Mouse (Mus musculus) neural tube, embryonic 14.5 days (tissue): ENCODE data around the gene Cobl. TPM values are rescaled to one million over a fixed set of nuclear protein-coding genes. Genes with fewer than 3 reads are reported as not detected.

Source experiments
- ATAC-seq: fragments of 200-750 bp; cut with Nextera tagmentation; 2 replicates; pipeline ENCODE4 v1.8.0; 2017; ENCODE audit warnings: low read depth, mild to moderate bottlenecking, moderate TSS enrichment, moderate library complexity
- H3K27ac ChIP-seq: fragments of 300-500 bp; sonication (generic); 2 replicates; pipeline ENCODE4 v1.5.1; 2014; ENCODE audit warnings: low read depth, mild to moderate bottlenecking, control low read depth, low read length, moderate library complexity, mixed read lengths
- H3K27me3 ChIP-seq: fragments of 300-500 bp; sonication (generic); 2 replicates; pipeline ENCODE4 v1.6.1; 2014; ENCODE audit warnings: low read length; ENCODE audit not compliant: control insufficient read depth, insufficient read depth
- H3K36me3 ChIP-seq: fragments of 300-500 bp; sonication (generic); 2 replicates; pipeline ENCODE4 v1.6.1; 2014; ENCODE audit warnings: low read length, mixed read lengths; ENCODE audit not compliant: control insufficient read depth, insufficient read depth
- H3K4me1 ChIP-seq: fragments of 300-500 bp; sonication (generic); 2 replicates; pipeline ENCODE4 v1.6.1; 2014; ENCODE audit warnings: low read length; ENCODE audit not compliant: control insufficient read depth, insufficient read depth
- H3K4me2 ChIP-seq: fragments of 300-500 bp; sonication (generic); 2 replicates; pipeline ENCODE4 v1.6.1; 2014; ENCODE audit warnings: mild to moderate bottlenecking, low read depth, low read length, control low read depth
- H3K4me3 ChIP-seq: fragments of 300-500 bp; sonication (generic); 2 replicates; pipeline ENCODE4 v1.5.1; 2014; ENCODE audit warnings: low read depth, low read length, control low read depth, mixed read lengths
- H3K9ac ChIP-seq: fragments of 300-500 bp; sonication (generic); replicated peaks from 2 replicates; pipeline ENCODE4 v1.6.1; 2014; ENCODE audit warnings: low read depth, mild to moderate bottlenecking, control low read depth, low read length, mixed read lengths
- H3K9me3 ChIP-seq: fragments of 300-500 bp; sonication (generic); 2 replicates; pipeline ENCODE4 v1.6.1; 2016; ENCODE audit warnings: low read length; ENCODE audit not compliant: control insufficient read depth
- WGBS: fragments of 180-500 bp; shearing (Covaris S2); extraction: QIAGEN DNeasy Blood & Tissue Kit; methylation state at CpG from one replicate; pipeline ENCODE4 v1.1.7; 2014; 5-methylcytosine and 5-hydroxymethylcytosine counted together
- polyA plus RNA-seq: library from polyadenylated mRNA; unstranded; fragments of >200 nt; fragmentation: Nextera tagmentation; extraction: Ambion mirVana; gene quantifications from 2 replicates; pipeline ENCODE4 v1.2.1, GENCODE M21; 2014

Gene Cobl
- polyA plus RNA-seq, 1 experiment from 2014 or later: 16.3 TPM

DNA sequence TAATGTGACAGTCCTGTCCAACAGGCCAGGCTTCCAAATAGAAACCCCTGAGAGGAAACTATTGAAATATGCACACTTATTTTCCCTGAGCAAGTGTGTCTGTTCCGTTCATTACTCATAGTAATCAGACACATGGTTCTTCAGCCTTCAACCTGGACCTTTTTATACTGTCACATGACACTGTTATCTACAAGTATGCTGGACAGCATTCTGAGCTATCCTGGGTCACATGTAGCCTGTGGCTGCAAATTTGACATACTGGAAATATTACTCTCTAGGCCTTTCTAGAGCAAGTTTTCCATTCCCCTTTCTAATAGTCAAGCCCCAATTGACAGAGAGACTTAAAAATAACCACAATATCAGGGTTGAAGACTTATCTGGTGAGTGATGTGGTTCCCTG is 247.9 kb downstream of the Cobl start:
- no peaks in the 10 kb centered on the region for H3K27me3 ChIP-seq
- no peak overlapping the region for H3K9ac ChIP-seq
- no peaks in the 10 kb centered on the region for H3K36me3 ChIP-seq
- ATAC-seq: no peak
- no peaks in the 10 kb centered on the region for H3K9me3 ChIP-seq
- H3K4me1 ChIP-seq: no peaks in the 10 kb centered on the region
- H3K4me2 ChIP-seq: no peak overlapping the region
- 91% methylated on average over 1 of the region's 1 CpGs for WGBS
- no peak overlapping the region for H3K27ac ChIP-seq
- no peak overlapping the region for H3K4me3 ChIP-seq

DNA sequence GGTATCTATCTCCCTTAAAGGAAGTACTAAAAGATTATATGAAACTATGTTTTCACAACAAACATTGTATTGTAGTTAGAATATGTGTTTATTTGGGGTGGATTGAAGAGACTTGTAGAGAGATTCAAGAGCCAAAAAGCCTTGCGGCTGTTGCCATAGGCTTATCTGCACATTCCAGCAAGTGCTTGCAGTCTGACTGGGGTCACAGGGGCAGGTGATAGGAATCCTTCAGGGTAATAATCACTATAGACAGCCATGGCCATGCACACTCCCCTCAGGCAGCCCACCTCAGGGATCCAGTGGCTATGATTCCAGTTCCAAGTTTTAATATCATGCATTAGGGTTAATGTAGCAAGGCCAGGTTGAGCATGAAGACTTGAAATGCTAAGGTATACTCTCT is 249.2 kb downstream of the Cobl start:
- H3K9me3 ChIP-seq: no peaks in the 10 kb centered on the region
- H3K4me1 ChIP-seq: no peaks in the 10 kb centered on the region
- H3K4me3 ChIP-seq: no peak overlapping the region
- ATAC-seq: no peak
- no peaks in the 10 kb centered on the region for H3K36me3 ChIP-seq
- no peaks in the 10 kb centered on the region for H3K27me3 ChIP-seq
- H3K27ac ChIP-seq: no peak overlapping the region
- no peak overlapping the region for H3K9ac ChIP-seq
- 92% methylated on average over 1 of the region's 1 CpGs for WGBS
- H3K4me2 ChIP-seq: no peak overlapping the region

DNA sequence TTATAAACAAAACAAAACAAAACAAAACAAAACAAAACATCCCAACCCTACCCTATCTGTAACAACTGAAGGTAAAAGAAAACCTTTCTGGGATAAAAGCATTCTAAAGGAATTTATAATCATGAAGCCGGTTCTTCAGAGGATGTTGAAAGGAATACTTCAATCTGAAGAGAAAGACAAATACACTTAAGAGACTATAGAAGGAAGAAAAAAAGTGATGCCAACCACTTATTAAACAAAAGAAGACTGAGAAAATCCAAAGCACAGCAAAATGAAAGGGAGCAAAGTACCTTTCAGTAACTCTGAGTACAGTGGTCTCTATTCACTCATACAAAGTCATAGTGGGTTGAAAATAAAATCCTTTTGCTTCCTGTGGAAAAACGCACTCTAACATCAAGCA is 256.2 kb downstream of the Cobl start:
- 84% methylated on average over 2 of the region's 2 CpGs for WGBS
- no peaks in the 10 kb centered on the region for H3K4me1 ChIP-seq
- H3K4me3 ChIP-seq: no peak overlapping the region
- H3K9ac ChIP-seq: no peak overlapping the region
- no peak overlapping the region for H3K4me2 ChIP-seq
- no peaks in the 10 kb centered on the region for H3K27me3 ChIP-seq
- H3K9me3 ChIP-seq: no peaks in the 10 kb centered on the region
- H3K27ac ChIP-seq: no peak overlapping the region
- no peaks in the 10 kb centered on the region for H3K36me3 ChIP-seq
- ATAC-seq: no peak

DNA sequence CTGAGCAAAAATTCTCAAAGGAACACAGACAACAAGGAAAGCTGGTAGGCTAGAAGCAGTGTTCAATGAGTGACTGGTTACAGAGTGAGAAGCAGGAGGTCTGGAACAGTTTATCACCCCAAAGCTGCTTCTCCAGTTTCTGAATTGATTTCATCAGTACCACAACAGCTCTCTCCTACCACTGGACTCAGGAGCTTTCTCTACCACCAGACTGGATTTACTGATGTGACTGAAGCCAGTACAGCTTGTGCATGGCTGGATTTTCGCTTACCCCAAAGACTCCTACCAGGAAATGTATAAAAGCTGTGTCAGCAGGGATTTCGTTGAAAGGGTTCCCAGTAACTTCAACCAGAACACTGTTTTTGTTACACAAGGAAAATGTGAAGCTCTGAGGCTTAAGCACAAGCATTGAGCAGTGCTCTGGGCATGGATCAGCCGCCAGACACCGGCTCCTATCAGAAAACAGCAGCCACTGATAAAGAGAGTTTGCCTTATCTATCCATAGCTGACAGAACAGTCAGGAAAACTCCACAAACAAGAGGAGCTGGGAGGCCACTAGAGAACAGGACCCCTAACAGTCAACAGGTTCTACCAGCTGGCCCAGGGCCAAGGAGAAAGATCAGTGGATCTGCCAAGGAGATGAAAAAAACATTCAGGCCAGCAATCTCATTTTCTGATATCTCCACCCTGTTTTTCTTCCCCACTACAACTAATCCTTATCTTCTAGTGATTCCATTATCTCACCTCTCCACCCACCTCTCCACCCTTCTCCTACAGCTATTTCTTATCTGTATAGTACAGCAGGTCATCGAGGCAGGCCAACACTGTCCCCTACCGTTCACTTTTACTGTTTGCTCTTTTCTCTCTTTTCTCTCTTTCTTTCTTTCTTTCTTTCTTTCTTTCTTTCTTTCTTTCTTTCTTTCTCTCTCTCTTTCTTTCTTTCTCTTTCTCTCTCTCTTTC is 259.3 kb downstream of the Cobl start:
- no peak overlapping the region for H3K4me2 ChIP-seq
- no peak overlapping the region for H3K27ac ChIP-seq
- no peaks in the 10 kb centered on the region for H3K36me3 ChIP-seq
- ATAC-seq: no peak
- 79% methylated on average over 6 of the region's 6 CpGs for WGBS
- H3K9ac ChIP-seq: no peak overlapping the region
- H3K4me1 ChIP-seq: no peaks in the 10 kb centered on the region
- no peaks in the 10 kb centered on the region for H3K9me3 ChIP-seq
- H3K4me3 ChIP-seq: no peak overlapping the region
- H3K27me3 ChIP-seq: no peaks in the 10 kb centered on the region

DNA sequence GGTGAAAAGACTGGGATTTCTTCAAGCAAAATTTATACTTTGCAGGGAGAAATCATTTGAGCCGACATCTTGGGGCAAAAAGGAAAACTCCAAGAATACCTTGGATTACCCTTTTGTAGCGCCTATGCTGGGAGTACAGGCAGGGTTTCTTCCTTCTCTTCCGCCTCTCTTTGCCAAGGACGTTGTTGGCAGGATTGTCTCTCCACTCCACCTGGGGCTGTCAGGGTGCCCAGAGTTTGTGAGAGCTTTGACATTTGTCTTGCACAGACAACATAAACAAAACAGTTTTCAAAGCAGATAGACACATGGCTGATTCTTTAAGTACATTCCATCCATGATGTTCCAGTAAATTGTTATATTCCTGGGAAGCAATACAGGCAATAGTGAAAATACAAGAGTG is 265.3 kb downstream of the Cobl start:
- H3K4me3 ChIP-seq: no peak overlapping the region
- H3K36me3 ChIP-seq: no peaks in the 10 kb centered on the region
- no peaks in the 10 kb centered on the region for H3K27me3 ChIP-seq
- 91% methylated on average over 4 of the region's 4 CpGs for WGBS
- ATAC-seq: no peak
- H3K9me3 ChIP-seq: no peaks in the 10 kb centered on the region
- H3K9ac ChIP-seq: no peak overlapping the region
- no peak overlapping the region for H3K4me2 ChIP-seq
- H3K27ac ChIP-seq: no peak overlapping the region
- H3K4me1 ChIP-seq: no peaks in the 10 kb centered on the region

DNA sequence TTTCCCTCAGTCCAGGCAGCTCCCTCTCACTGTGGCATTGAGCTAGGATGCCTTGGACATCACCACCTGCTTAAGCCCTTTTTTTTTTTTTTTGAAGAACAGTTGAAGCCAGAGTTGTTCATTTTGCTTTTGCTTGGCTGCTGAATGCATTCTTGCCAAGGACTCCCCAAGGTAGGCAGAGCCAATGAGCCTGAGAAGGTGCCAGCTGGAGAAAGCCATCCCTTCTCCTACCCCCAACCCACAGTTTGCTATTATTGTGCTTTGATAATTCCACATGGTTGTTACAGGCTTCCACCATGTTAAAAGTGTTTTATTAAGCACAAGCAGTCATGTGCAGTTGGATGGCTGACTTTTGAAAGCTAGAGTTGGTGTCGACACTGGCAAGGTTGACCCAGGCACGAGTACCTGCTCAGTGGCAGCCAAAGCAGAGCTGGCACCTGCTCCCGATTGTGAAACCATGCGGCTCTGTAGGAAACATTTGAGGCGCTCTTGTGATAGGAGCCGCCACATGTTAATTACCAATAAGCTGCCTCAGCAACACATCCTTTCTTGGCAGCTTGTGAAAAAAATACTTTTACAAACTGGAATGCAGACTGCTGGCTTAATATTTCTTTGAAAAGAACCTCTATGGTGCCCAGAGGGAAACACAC is 265.9 kb downstream of the Cobl start:
- no peaks in the 10 kb centered on the region for H3K4me1 ChIP-seq
- H3K9ac ChIP-seq: no peak overlapping the region
- ATAC-seq: no peak
- no peaks in the 10 kb centered on the region for H3K27me3 ChIP-seq
- no peak overlapping the region for H3K4me3 ChIP-seq
- WGBS: 82% methylated on average over 6 of the region's 6 CpGs
- no peak overlapping the region for H3K27ac ChIP-seq
- H3K4me2 ChIP-seq: no peak overlapping the region
- H3K9me3 ChIP-seq: no peaks in the 10 kb centered on the region
- no peaks in the 10 kb centered on the region for H3K36me3 ChIP-seq

DNA sequence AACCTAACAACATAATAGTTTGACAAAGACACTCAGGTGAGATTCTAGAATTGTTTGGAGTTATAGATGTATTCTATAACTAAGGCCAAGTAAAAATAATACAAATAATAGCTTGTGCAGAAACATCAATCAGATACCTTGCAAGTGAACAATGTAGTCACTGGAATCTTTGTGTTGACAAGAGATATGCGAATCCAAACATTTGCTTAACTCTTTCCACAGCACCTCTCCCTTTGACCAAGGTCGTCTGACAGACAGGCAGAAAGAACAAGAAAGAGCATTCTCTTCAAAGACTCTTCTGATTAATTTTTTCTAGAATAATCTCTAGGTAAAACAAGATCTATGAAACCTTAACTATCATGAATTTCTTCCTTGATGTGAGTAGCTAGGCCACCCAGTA is 266.7 kb downstream of the Cobl start:
- no peaks in the 10 kb centered on the region for H3K27me3 ChIP-seq
- no peak overlapping the region for H3K4me3 ChIP-seq
- no peak overlapping the region for H3K4me2 ChIP-seq
- WGBS: 82% methylated on average over 2 of the region's 2 CpGs
- H3K36me3 ChIP-seq: no peaks in the 10 kb centered on the region
- H3K4me1 ChIP-seq: no peaks in the 10 kb centered on the region
- no peaks in the 10 kb centered on the region for H3K9me3 ChIP-seq
- no peak for ATAC-seq
- H3K9ac ChIP-seq: no peak overlapping the region
- no peak overlapping the region for H3K27ac ChIP-seq

DNA sequence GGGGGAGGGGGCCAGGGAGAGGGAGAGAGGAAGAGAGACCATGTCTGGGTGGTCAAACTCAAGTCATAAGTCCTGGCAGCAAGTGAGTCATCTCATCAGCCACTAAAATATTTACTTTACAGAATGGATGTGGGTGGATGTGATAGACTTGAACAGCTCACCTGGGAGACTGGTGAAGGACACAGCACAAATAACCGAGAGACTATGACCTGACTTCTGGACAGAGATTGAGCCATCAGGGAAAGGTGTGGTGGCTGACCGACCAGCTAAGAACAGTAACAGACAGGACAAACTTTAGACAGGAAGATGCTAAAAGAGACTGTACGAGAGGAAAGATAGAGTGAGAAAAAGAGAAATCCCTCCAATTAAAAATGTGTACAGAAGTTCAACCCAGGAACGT is 267.2 kb downstream of the Cobl start:
- no peaks in the 10 kb centered on the region for H3K36me3 ChIP-seq
- H3K4me2 ChIP-seq: no peak overlapping the region
- H3K4me1 ChIP-seq: no peaks in the 10 kb centered on the region
- no peak overlapping the region for H3K9ac ChIP-seq
- H3K27ac ChIP-seq: no peak overlapping the region
- H3K27me3 ChIP-seq: no peaks in the 10 kb centered on the region
- no peak for ATAC-seq
- 91% methylated on average over 4 of the region's 4 CpGs for WGBS
- no peaks in the 10 kb centered on the region for H3K9me3 ChIP-seq
- no peak overlapping the region for H3K4me3 ChIP-seq

DNA sequence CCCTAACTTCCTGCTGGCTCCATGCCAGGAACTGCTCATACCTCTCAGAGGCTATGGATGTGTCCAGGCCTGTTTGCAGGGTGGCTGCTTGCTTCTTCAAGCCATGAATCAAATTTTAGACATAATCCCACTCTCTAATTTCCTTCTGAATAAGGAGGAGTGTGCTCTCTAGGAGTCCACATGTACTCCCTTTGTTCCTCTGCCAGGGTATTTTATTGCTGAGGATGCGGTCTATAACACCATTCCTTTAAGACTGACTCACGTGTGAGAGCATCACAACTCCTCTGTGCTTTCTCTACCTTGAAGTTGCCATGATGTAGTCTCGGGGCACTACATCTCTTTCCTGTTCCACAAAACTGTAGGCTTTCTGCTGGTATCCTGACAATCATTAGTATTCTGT is 269.4 kb downstream of the Cobl start:
- H3K9ac ChIP-seq: no peak overlapping the region
- no peak for ATAC-seq
- 66% methylated on average over 3 of the region's 3 CpGs for WGBS

More for the DNA sequence above, 269.4 kb downstream of the Cobl start:
- no peak overlapping the region for H3K27ac ChIP-seq
- no peaks in the 10 kb centered on the region for H3K36me3 ChIP-seq
- H3K27me3 ChIP-seq: no peaks in the 10 kb centered on the region
- no peak overlapping the region for H3K4me3 ChIP-seq
- H3K4me1 ChIP-seq: no peaks in the 10 kb centered on the region
- no peak overlapping the region for H3K4me2 ChIP-seq
- no peaks in the 10 kb centered on the region for H3K9me3 ChIP-seq
